Mouse (Mus musculus) right cerebral cortex, postnatal 25 days (tissue): ENCODE measurements around the gene Ccnd1.

Experiments used
- DNase-seq: peaks from one replicate; pipeline ENCODE4 v3.0.0; 2022

The Ccnd1 gene

GRCm38 (mm10) chr7:144939344-144940002 lies at the start of gene Ccnd1:
TSS of gene Ccnd1 (minus strand) at chr7:144939925.
- DNase-seq = peak; percentile 73

- DNase-seq = no peak
These were observed 49.1 kb upstream of the Ccnd1 start for GRCm38 (mm10) chr7:144988856-144989255.

GRCm38 (mm10) chr7:144985100-144985499 lies 45.4 kb upstream of the Ccnd1 start:
- no peak for DNase-seq

- DNase-seq = no peak
These were observed 42.8 kb upstream of the Ccnd1 start for GRCm38 (mm10) chr7:144982358-144983110.

GRCm38 (mm10) chr7:144981426-144982079 lies 41.8 kb upstream of the Ccnd1 start:
- DNase-seq = no peak

- DNase-seq = no peak
These were observed 40.1 kb upstream of the Ccnd1 start for GRCm38 (mm10) chr7:144979814-144980213.

GRCm38 (mm10) chr7:144977121-144977520 lies 37.4 kb upstream of the Ccnd1 start:
- no peak for DNase-seq

- no peak for DNase-seq
These were observed 33.7 kb upstream of the Ccnd1 start for GRCm38 (mm10) chr7:144973461-144973860.

GRCm38 (mm10) chr7:144971769-144972168 lies 32.0 kb upstream of the Ccnd1 start:
- no peak for DNase-seq

- no peak for DNase-seq
These were observed 31.5 kb upstream of the Ccnd1 start for GRCm38 (mm10) chr7:144970997-144971768.

- DNase-seq = no peak
These were observed 26.2 kb upstream of the Ccnd1 start for GRCm38 (mm10) chr7:144965893-144966292.

- no peak for DNase-seq
These were observed 24.6 kb upstream of the Ccnd1 start for GRCm38 (mm10) chr7:144964316-144964715.

- no peak for DNase-seq
These were observed 24.2 kb upstream of the Ccnd1 start for GRCm38 (mm10) chr7:144963911-144964310.

- no peak for DNase-seq
These were observed 19.0 kb upstream of the Ccnd1 start for GRCm38 (mm10) chr7:144958509-144959395.

- peak; percentile 74 for DNase-seq
These were observed 3.5 kb upstream of the Ccnd1 start for GRCm38 (mm10) chr7:144943254-144943653.

- no peak for DNase-seq
These were observed 3.0 kb upstream of the Ccnd1 start for GRCm38 (mm10) chr7:144942744-144943135.

- DNase-seq = no peak
These were observed 2.5 kb upstream of the Ccnd1 start for GRCm38 (mm10) chr7:144942071-144942743.

GRCm38 (mm10) chr7:144941242-144941831 lies 1.6 kb upstream of the Ccnd1 start:
- peak; percentile 78 for DNase-seq

- no peak for DNase-seq
These were observed 860 bp upstream of the Ccnd1 start for GRCm38 (mm10) chr7:144940585-144940984.

GRCm38 (mm10) chr7:144940003-144940571 lies 362 bp upstream of the Ccnd1 start:
- no peak for DNase-seq
